Mouse (Mus musculus) ES-CJ7 (cell line): ENCODE measurements at regions not wholly inside any gene's neighbourhood (a gene's known extent, or its start where the extent isn't known, plus 50 kb on each side); places are given as distances from the start of the nearest gene placed in this dataset.
"Not testable (repeated sequence)": the region's sequence is repeated elsewhere in the genome, so short reads cannot be mapped to it uniquely, and the experiment has no call there.

Experiments
- DNase-seq: peaks from one replicate; pipeline ENCODE4 v3.0.0; 2011; ENCODE audit warnings: low read depth, low spot score

DNA sequence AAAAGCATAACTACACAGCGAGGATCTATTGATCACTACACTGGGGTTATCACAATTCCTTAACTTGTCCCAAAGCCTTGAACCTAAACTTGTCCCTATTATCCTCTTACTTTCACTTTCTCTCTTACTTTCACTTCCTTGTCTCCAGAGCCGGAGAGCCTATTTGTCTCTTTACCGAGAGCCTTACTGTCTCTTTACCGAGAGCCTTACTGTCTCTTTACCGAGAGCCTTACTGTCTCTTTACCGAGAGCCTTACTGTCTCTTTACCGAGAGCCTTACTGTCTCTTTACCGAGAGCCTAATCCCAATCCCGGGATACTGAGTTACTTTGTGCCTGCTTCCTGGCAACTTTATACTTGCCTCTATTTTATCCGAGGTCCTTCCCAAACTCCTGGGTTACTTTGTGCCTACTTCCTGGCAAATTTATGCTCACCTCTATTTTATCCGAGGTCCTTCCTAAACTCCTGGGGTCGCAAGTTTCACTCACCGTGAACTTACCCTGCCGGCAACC, 335.3 kb upstream of the Ccng1 start:
- not testable (repeated sequence) for DNase-seq

DNA sequence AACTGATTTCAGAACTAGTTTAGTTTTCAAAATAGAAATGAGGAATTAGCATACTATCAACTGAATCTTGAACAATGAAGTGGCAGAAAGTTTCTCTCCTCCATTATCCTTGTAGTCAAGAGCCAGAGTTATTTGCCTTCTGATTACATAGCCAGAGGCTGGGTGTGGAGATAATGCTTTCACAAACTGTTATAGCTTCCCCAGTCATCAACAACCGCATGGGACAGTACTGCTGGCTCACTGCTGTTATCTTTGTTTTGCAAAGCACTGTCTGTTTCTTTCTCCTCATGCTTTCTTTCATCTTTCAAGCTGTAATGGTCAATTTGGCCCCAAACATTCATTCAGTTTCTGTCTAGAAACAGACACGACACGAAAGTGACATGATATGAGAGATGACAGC, 308.5 kb upstream of the Ccng1 start:
- DNase-seq: no peak

- no peak for DNase-seq
Measured at GRCm38 (mm10) chr11:41057796-41058195, 302.7 kb upstream of the Ccng1 start.

- DNase-seq: no peak
Measured at GRCm38 (mm10) chr11:41030018-41030417, 274.9 kb upstream of the Ccng1 start.

DNA sequence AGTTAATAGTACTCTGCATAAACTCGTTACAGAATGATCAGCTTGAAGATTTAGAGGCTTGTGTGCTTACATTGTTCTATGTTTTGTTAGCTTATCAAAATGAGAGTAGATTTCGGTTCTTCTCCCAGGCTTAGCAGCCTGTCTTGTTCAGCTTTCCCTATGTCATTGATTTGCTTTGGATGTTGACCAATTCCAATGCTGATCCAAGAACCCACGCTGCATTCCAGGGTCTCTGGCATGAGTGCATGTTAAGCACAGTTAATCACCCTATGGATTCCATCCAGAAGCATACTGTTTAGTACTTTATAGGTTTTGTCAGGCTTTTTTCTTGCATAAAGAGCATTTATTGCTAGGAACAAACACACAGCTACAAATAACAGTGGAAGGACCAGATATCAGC, 255.0 kb upstream of the Ccng1 start:
- DNase-seq: no peak

DNA sequence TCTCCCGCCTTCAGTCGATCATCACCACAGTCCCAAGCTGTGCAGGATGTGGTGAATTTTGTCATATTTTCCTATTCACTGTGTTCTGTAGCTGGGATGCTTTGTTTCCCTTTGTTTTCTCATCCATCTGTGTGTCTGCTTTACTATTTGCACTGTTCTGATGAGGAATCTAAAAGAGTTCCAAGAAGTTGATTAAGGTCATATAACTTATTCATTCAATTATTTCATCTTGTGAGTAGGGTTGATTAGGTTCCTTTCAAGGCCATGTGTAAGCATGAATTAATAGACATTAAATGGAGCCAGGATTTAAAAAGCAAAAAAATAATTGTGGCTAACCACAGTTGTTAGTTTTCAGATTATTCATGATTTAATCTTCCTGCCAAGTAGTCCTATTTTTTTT, 217.7 kb upstream of the Ccng1 start:
- DNase-seq: no peak

- peak; percentile 56 for DNase-seq
Measured at GRCm38 (mm10) chr11:40927168-40927567, 172.1 kb upstream of the Ccng1 start.

- DNase-seq: no peak
Measured at GRCm38 (mm10) chr11:40891485-40891884, 136.4 kb upstream of the Ccng1 start.

- DNase-seq: no peak
Measured at GRCm38 (mm10) chr11:40884509-40884908, 129.4 kb upstream of the Ccng1 start.

DNA sequence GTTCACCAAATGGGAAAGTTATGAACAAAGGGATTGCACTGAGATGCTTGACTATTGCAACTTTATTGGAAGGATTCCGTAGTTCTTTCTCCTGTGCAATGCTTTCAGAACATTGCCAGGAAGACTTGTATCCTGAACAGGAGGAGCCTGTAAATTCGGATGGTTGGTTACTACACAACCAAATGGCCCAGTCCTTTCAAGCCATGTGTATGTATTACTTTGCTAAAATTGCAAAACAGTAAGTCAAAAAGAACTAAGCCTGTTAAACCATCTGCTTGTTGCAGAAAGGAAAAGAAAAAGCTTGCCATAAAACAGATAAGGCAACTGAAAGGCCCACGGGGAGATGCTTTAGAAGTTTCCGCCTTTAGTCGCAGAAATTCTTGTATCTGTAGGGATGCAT, 124.5 kb upstream of the Ccng1 start:
- no peak for DNase-seq

- no peak for DNase-seq
Measured at GRCm38 (mm10) chr11:40873002-40873401, 117.9 kb upstream of the Ccng1 start.

DNA sequence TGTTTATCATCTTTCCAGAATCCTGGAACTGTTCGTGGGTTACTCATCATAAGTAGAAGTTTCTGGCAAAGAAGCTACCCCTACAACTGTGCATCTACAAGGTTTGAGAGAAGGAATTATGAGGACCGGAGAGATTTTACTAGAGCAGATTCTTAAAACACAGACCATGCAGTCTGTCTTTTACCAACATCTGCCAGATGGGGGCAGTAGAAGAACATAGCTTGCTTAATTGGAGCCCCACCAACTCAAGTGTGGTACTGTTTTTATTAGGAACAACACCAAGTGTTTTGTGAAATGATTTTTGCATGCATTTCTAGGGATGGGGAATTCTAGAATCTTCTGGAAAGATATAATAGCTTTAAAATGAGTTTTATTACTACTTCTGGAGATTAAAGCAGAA, 110.6 kb upstream of the Ccng1 start:
- DNase-seq: peak; percentile 64

DNA sequence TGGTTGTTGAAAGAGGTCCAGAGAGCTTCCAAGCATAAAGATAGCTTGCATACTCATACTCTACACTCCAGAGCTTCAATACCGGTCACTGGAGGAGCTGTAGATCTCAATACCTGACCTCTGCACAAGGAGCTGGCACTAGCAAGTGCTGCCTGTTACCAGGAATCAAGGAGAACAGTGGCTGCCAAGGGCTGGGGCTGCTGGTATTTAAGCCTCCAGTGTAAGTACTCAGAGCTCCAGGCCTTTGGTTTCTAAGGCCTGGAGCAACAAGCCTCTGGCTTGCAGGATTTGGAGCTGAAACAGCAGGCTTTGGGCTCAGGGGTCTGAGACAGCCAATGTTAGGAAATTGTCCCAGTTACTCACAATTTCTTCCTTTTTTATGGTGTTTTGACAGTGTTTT, 96.2 kb upstream of the Ccng1 start:
- no peak for DNase-seq

- DNase-seq: no peak
Measured at GRCm38 (mm10) chr11:40850652-40851092, 95.6 kb upstream of the Ccng1 start.

GRCm38 (mm10) chr11:40846586-40846985, 91.5 kb upstream of the Ccng1 start:
- DNase-seq: no peak

DNA sequence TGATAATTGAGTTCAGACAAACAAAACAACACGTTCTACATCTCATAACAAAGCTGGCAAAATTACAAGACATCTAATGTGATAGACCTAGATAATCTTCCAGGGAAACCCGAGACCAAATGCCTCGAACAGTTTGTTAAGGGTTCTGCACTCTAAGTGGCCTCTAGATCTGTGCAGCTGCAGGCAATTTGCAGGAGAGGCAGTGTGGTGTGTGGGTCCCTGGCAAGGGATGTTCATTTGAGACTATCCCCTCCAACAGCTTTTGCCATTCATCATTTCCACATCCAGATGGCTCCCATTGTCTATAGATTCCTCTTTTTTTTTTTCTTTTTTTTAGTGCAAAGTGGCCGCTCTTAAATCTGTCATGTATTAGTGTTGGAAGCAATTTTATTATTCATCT, 80.3 kb upstream of the Ccng1 start:
- no peak for DNase-seq
